Mouse (Mus musculus): ENCODE results near the gene Slc45a2.

- TF ChIP-seq CTCF (IDR thresholded peaks at IDR 0.05) (no peak), EP300 (IDR thresholded peaks at IDR 0.05) (no peak)
These were observed 62.4 kb downstream of the Slc45a2 start for GRCm38 (mm10) chr15:11062903-11063302.

Measured in lung, postnatal 0 days (tissue).